Comparison of ENCODE assay signal across 8 mouse cellular contexts in the genomic region with DNA sequence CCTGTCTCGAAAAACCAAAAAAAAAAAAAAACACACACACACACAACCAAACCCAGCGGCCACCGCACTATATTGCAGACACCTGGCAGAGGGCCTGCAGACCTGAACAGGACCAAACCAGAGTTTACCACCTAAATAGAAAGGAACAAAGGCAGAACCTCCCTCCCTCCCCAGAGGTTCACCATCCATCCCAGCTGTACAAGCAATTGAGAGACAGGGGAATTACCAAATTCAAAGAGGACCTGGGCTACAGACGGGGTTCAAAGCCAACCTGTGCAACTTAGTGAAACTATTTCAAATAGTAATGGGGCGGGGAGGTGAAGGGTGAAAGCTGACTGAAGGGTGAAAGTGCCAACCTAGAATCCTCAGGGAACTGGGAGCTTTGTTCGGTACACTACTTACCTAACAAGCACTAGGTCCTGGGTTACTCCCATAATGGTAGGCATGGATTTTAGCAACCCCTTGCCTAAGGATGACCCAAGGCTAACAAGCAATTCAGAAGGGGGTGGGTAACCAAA. TPM values are rescaled to one million over a fixed set of nuclear protein-coding genes. Genes with fewer than 3 reads are reported as not detected.
DNase-seq lines count a peak whose midpoint lies in the region; ATAC-seq and TF ChIP-seq lines count a peak whose summit lies in the region.

No protein-coding gene starts in this region.

- H3K4me1 ChIP-seq in forebrain, embryonic 10.5 days: peaks cover 47% of the 10 kb centered on the region
- peaks cover 65% of the 10 kb centered on the region for H3K4me1 ChIP-seq in neural tube, embryonic 15.5 days

- H3K9ac ChIP-seq in neural tube, embryonic 15.5 days (replicated peaks): no peak overlapping the region

- no peak for TF ChIP-seq CTCF in left cerebral cortex, adult 2 months (IDR thresholded peaks at IDR 0.05)

- no peaks in the 10 kb centered on the region for H3K9me3 ChIP-seq in forebrain, embryonic 10.5 days
- H3K9me3 ChIP-seq in neural tube, embryonic 15.5 days (replicated peaks): no peaks in the 10 kb centered on the region

- H3K36me3 ChIP-seq in forebrain, embryonic 10.5 days (replicated peaks): peaks cover 52% of the 10 kb centered on the region
- H3K36me3 ChIP-seq in neural tube, embryonic 15.5 days: peaks cover 24% of the 10 kb centered on the region

- H3K27ac ChIP-seq in left cerebral cortex, adult 2 months: peak overlapping the region; percentile 100
- H3K27ac ChIP-seq in forebrain, embryonic 10.5 days: peak overlapping the region; percentile 100
- no peak overlapping the region; the same call in 1 of the 2 replicates for H3K27ac ChIP-seq in neural tube, embryonic 15.5 days (replicated peaks)

- H3K4me3 ChIP-seq in left cerebral cortex, adult 2 months: peak overlapping the region; percentile 90
- peak overlapping the region; percentile 88 for H3K4me3 ChIP-seq in forebrain, embryonic 10.5 days
- H3K4me3 ChIP-seq in neural tube, embryonic 15.5 days (replicated peaks): peak overlapping the region; percentile 85

- WGBS in forebrain, embryonic 10.5 days: 87% methylated on average over 6 of the region's 6 CpGs
- 77% methylated on average over 6 of the region's 6 CpGs for WGBS in neural tube, embryonic 15.5 days

- no peak for ATAC-seq in neural tube, embryonic 15.5 days (ENCODE audit: low FRiP score)

- peaks cover 1% of the 10 kb centered on the region; the same call in 1 of the 2 replicates for H3K27me3 ChIP-seq in forebrain, embryonic 10.5 days (ENCODE audit: poor library complexity, severe bottlenecking)
- H3K27me3 ChIP-seq in neural tube, embryonic 15.5 days (replicated peaks): no peaks in the 10 kb centered on the region

- no peak for DNase-seq in left cerebral cortex, adult 2 months (ENCODE audit: extremely low spot score in 1 of 2, low spot score in 2 of 2)
- no peak for DNase-seq in left cerebral cortex, adult 18-20 months (ENCODE audit: low spot score in 2 of 2)
- DNase-seq in forebrain, embryonic 10.5 days (ENCODE audit: extremely low spot score, low spot score): no peak
- peak; percentile 54 to 64 for DNase-seq in kidney, postnatal 25 days
- DNase-seq in layer of hippocampus, postnatal 36 days: no peak
- DNase-seq in embryo, embryonic 10.5 days (ENCODE audit: low spot score): no peak
- no peak for DNase-seq in urinary bladder, postnatal 25 days (ENCODE audit: low spot score)

- H3K4me2 ChIP-seq in neural tube, embryonic 15.5 days: peak overlapping the region; percentile 66

- intact Hi-C loops in left cerebral cortex, adult 2 months (cut with DNase I): loop anchor here (2.0 kb wide), 1 partner anchor 63 kb away; no protein-coding TSS in a partner anchor

RNA-seq across cellular contexts. Expression of gene Gtf2i, which starts 2.6 kb away (rescaled TPM):
- 100 to 1,000 TPM; 219 to 221 TPM for total RNA-seq in left cerebral cortex, adult 2 months (2021)
- total RNA-seq in left cerebral cortex, adult 18-20 months (2021): 100 to 1,000 TPM; 204 to 207 TPM
- polyA plus RNA-seq in forebrain, embryonic 10.5 days (2016; fragmentation: Nextera tagmentation; extraction: Ambion mirVana): 174 and 178 TPM in 2 replicates
- 136 and 143 TPM in 2 replicates for polyA plus RNA-seq in neural tube, embryonic 15.5 days (2015; fragmentation: Nextera tagmentation; extraction: Ambion mirVana)
- 100 to 1,000 TPM; 215 to 234 TPM for total RNA-seq in layer of hippocampus, postnatal 36 days (2021)

Comparison
In these comparisons a context has a peak if more than half of its experiments do, and no peak if none do; other contexts are left out.
1. DNase-seq: peak in kidney, postnatal 25 days (2 of 2); none in left cerebral cortex, adult 2 months (0 of 2), left cerebral cortex, adult 18-20 months (0 of 2), forebrain, embryonic 10.5 days (single experiment), layer of hippocampus, postnatal 36 days (0 of 2), embryo, embryonic 10.5 days (single experiment) and urinary bladder, postnatal 25 days (single experiment).
2. Peak in every context shown above with its lines, with median percentiles within 50 percentile points of each other: H3K4me3 ChIP-seq.